Mouse (Mus musculus) C2C12 (cell line): Measurements from ENCODE around the gene Mrps18c. TPM values are rescaled to one million over a fixed set of nuclear protein-coding genes. Genes with fewer than 3 reads are reported as not detected.

Experiments
- H3K27me3 ChIP-seq: one replicate; pipeline ENCODE4 v1.6.1; 2011; ENCODE audit not compliant: control insufficient read depth, insufficient read depth, insufficient read length
- H3K36me3 ChIP-seq: one replicate; pipeline ENCODE4 v1.6.1; 2011; ENCODE audit not compliant: control insufficient read depth, insufficient read depth
- H3K4me3 ChIP-seq: one replicate; pipeline ENCODE4 v1.5.1; 2011; ENCODE audit warnings: mild to moderate bottlenecking, control low read depth; ENCODE audit not compliant: poor library complexity, insufficient read depth, severe bottlenecking
- H3K79me2 ChIP-seq: one replicate; pipeline ENCODE4 v1.6.1; 2011; ENCODE audit not compliant: control insufficient read depth, insufficient read depth
- H3K79me3 ChIP-seq: one replicate; pipeline ENCODE4 v1.6.1; 2011; ENCODE audit warnings: low read depth, control low read depth
- H3ac ChIP-seq: one replicate; pipeline ENCODE3; 2011; ENCODE audit warnings: low read depth; ENCODE audit not compliant: control insufficient read depth, insufficient read length
- CEBPB ChIP-seq: IDR thresholded peaks from one replicate; pipeline ENCODE4 v1.6.1; 2011; ENCODE audit warnings: low read depth, mild to moderate bottlenecking, control low read depth, moderate library complexity
- CTCF ChIP-seq: IDR thresholded peaks from one replicate; pipeline ENCODE4 v1.5.1; 2011; ENCODE audit not compliant: control insufficient read depth, insufficient read depth, insufficient read length
- FOSL1 ChIP-seq: IDR thresholded peaks from one replicate; pipeline ENCODE4 v1.8.0; 2011; ENCODE audit warnings: mild to moderate bottlenecking, low read length; ENCODE audit not compliant: poor library complexity, insufficient read depth, severe bottlenecking
- MAX ChIP-seq: IDR thresholded peaks from one replicate; pipeline ENCODE4 v1.6.1; 2011; ENCODE audit warnings: mild to moderate bottlenecking, control low read depth
- MYOD1 ChIP-seq: IDR thresholded peaks from one replicate; pipeline ENCODE4 v1.6.1; 2011; ENCODE audit warnings: low read depth; ENCODE audit not compliant: control insufficient read depth, insufficient read length
- MYOG ChIP-seq: IDR thresholded peaks from one replicate; pipeline ENCODE4 v1.6.1; 2011; ENCODE audit not compliant: control insufficient read depth, insufficient read length; ENCODE audit errors: extremely low read depth
- USF1 ChIP-seq: IDR thresholded peaks from one replicate; pipeline ENCODE4 v1.6.1; 2011; ENCODE audit warnings: low read depth, mild to moderate bottlenecking, control low read depth, moderate library complexity
- polyA plus RNA-seq: library from polyadenylated mRNA; unstranded; fragments of >200 nt; fragmentation: generic; extraction: Trizol; gene quantifications from one replicate; pipeline ENCODE4 v1.2.1, GENCODE M21; 2012; ENCODE audit warnings: missing spikeins

The Mrps18c gene
- polyA plus RNA-seq, 1 experiment = 80.6 TPM

DNA sequence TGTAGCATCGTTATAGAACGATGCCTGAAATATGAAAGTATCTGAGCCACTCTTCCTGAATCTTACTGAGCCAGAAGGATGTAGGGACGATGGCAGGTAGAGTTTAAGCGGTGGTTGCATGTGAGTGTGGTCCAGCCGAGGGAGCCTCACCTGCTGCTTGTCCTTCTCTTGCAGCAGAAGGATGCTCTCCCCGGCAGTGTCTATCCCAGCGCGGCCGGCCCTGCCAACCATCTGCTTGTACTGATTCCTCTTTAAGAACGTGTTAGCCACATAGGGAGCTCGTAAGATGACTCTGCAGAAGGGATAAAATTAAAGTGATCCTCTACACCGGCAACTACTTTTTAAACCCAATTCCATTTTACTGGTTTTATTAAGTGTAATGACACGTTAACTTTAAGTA is 19.4 kb upstream of the Mrps18c start:
- no peak overlapping the region for H3K4me3 ChIP-seq
- no peak overlapping the region for H3ac ChIP-seq
- H3K36me3 ChIP-seq = peaks cover 48% of the 10 kb centered on the region
- H3K79me2 ChIP-seq = no peaks in the 10 kb centered on the region
- no peaks in the 10 kb centered on the region for H3K27me3 ChIP-seq
- no peaks in the 10 kb centered on the region for H3K79me3 ChIP-seq
- no peak for TF ChIP-seq FOSL1
- no peak for TF ChIP-seq USF1
- TF ChIP-seq MYOD1 = no peak
- TF ChIP-seq CEBPB = no peak
- TF ChIP-seq MYOG = no peak
- TF ChIP-seq CTCF = no peak
- no peak for TF ChIP-seq MAX

DNA sequence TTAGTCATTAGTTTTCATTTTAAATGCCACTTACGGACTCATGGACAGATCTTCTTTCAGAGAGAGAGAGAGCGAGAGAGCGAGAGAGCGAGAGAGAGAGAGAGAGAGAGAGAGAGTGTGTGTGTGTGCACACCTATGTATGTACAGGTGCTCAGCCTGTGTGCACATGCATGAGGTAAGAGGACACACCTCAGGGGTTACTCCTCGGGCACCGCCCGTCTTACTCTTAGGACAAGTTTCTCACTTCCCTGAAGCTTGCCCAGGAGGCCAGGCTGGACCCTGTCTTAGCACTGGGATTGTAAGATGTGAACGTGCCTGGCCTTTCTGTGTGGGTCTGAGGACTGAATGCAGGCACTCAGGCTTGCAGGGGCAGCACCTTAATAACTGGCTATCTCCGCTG is 10.9 kb upstream of the Mrps18c start:
- Histone ChIP-seq H3K36me3 (peaks cover 62% of the 10 kb centered on the region), H3K4me3 (no peak overlapping the region), H3ac (no peak overlapping the region), H3K79me3 (no peaks in the 10 kb centered on the region), H3K27me3 (no peaks in the 10 kb centered on the region), H3K79me2 (no peaks in the 10 kb centered on the region)
- no peak for TF ChIP-seq MYOG
- TF ChIP-seq CEBPB = no peak
- no peak for TF ChIP-seq FOSL1
- TF ChIP-seq MAX = no peak
- TF ChIP-seq USF1 = no peak

DNA sequence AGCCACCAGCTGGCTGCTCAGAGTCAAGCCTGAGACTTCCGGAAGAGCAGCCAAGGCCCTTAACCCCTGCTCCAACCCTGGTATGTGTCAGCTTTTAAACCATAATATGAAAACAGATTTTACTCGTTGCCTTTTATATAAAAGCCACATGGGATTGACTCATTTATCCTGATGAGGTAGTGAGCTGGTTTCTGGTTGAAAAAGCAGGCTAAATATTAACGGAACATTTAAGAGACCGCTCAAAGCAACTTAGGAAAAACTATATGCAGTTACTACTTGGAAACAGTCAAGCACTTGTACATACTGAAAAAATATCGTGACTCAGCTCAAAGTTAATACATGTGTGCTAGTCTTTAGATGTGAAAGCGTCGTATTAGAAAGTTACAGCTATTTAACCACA is 6.2 kb upstream of the Mrps18c start:
- Histone ChIP-seq H3K27me3 (no peaks in the 10 kb centered on the region), H3K79me2 (peaks cover 30% of the 10 kb centered on the region), H3ac (no peak overlapping the region), H3K4me3 (no peak overlapping the region), H3K79me3 (peaks cover 8% of the 10 kb centered on the region), H3K36me3 (peaks cover 65% of the 10 kb centered on the region)
- TF ChIP-seq CTCF = no peak
- TF ChIP-seq MYOG = no peak
- no peak for TF ChIP-seq USF1
- TF ChIP-seq MAX = no peak
- no peak for TF ChIP-seq MYOD1
- TF ChIP-seq FOSL1 = no peak

DNA sequence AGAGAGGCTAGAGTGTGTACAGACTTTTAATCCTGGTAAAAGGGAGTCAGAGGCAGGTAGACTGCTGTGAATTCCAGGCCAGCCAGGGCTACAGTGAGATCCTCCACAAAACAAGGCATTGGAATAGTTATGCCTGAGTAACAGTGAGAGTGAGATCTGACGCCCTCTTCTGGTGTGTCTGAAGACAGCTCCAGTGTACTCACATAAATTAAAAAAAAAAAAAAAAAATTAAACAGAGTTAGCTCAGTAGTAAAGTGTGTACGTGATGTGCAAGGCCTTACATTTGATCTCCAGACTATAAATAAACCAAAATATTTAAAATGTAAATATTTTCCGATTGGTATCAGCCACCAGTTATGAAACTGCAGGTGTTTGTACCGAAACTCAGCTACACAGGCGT is 4.3 kb upstream of the Mrps18c start:
- TF ChIP-seq CEBPB (no peak), USF1 (no peak), MAX (no peak), MYOG (no peak), CTCF (no peak), MYOD1 (no peak)
- H3K79me2 ChIP-seq = peaks cover 46% of the 10 kb centered on the region
- H3K27me3 ChIP-seq = no peaks in the 10 kb centered on the region
- H3ac ChIP-seq = no peak overlapping the region
- H3K36me3 ChIP-seq = peaks cover 50% of the 10 kb centered on the region
- H3K4me3 ChIP-seq = no peak overlapping the region
- peaks cover 11% of the 10 kb centered on the region for H3K79me3 ChIP-seq

DNA sequence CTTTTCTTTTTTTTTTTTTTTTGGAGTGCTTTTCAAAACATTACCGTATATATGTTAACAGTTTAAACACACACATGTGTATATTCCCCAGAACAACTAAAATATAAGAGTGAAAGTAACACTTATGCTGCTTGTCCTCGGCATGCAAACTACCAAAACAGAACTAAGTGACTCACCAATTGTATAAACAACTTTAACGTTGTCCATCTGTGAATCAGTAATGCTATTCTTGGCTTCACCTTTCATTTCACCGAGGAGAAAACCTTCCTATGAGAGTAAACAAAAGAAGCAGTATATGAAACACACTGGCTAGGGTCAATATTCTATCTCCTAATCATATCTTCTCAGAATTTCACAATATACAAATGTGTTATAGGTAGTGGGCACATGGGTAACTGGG is 19.9 kb downstream of the Mrps18c start:
- no peaks in the 10 kb centered on the region for H3K27me3 ChIP-seq
- H3K36me3 ChIP-seq = peaks cover 23% of the 10 kb centered on the region
- H3K4me3 ChIP-seq = no peak overlapping the region
- TF ChIP-seq MAX (no peak), MYOD1 (no peak)
- H3ac ChIP-seq = no peak overlapping the region
- peaks cover 11% of the 10 kb centered on the region for H3K79me2 ChIP-seq
- H3K79me3 ChIP-seq = peaks cover 11% of the 10 kb centered on the region

DNA sequence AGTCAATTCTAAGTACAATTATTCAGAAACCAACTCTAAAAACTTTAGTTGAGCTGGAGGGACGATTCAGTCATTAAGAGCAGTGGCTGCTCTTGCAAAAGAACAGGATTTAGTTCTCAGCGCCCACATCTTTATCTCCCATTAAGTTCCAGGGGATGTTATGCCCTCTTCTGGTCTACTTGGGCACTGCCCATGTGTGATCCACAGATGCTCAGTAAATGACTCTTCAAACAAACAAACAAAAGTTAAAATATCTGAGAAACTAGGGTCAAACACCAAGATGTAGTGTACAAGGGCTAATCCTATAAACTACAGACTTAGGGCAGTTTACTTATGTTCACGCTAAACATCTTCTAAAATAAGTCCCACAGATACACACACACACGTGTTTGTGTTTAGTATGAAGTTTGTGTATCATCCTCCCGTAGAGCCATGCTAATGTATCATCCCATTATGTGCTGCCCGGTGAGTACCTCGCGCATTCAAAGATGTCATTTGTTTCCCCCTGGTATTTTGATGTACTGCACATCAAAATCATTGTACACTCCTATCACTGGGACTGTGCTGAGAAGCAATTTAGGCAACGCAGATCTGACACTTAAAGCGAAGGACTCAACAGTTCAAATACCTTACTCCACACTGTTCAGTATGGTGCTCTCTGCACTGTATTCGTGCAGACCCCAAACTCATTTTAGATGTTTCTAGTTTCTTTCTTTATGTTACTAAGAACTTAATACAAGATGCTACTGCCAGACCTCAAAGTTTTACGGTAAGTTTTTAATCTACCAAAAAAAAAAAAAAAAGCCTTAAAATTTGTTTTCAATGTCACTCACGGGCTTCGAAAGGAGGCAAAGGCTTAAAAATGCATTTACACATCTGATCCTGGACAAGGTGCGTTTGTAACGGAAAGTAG is 21.4 kb downstream of the Mrps18c start:
- TF ChIP-seq CTCF = no peak
- TF ChIP-seq MYOG = no peak
- no peak for TF ChIP-seq MAX
- TF ChIP-seq FOSL1 = no peak
- TF ChIP-seq MYOD1 = no peak
- no peak for TF ChIP-seq USF1
- TF ChIP-seq CEBPB = no peak
- Histone ChIP-seq H3K79me2 (peaks cover 11% of the 10 kb centered on the region), H3K4me3 (peak overlapping the region; percentile 71), H3K79me3 (peaks cover 11% of the 10 kb centered on the region), H3ac (peak overlapping the region; percentile 97), H3K36me3 (peaks cover 11% of the 10 kb centered on the region), H3K27me3 (no peaks in the 10 kb centered on the region)
